Mouse (Mus musculus) myocyte (in vitro differentiated cells): ENCODE results near the gene Fam189b.

Source experiments
- CEBPB ChIP-seq: IDR thresholded peaks from 2 replicates; pipeline ENCODE4 v1.6.1; 2011; ENCODE audit warnings: mild to moderate bottlenecking, moderate library complexity; ENCODE audit not compliant: poor library complexity, insufficient read depth, severe bottlenecking
- E2F4 ChIP-seq: IDR thresholded peaks from one replicate; pipeline ENCODE4 v1.6.1; 2011; ENCODE audit warnings: mild to moderate bottlenecking, control low read depth, moderate library complexity; ENCODE audit not compliant: insufficient read depth
- MAX ChIP-seq: IDR thresholded peaks from one replicate; pipeline ENCODE4 v1.6.1; 2011; ENCODE audit warnings: low read depth, mild to moderate bottlenecking, control low read depth
- MYOG ChIP-seq, 3 experiments: IDR thresholded peaks; one replicate each; pipeline ENCODE4 v1.6.1; 2011; ENCODE audit warnings: control low read depth in 2 of 3, low read depth in 2 of 3, mild to moderate bottlenecking in 2 of 3; ENCODE audit not compliant: insufficient read length in 2 of 3, control insufficient read depth in 1 of 3, insufficient read depth in 1 of 3
- POLR2A ChIP-seq: IDR thresholded peaks from one replicate; pipeline ENCODE4 v1.6.1; 2011; ENCODE audit warnings: low read depth, mild to moderate bottlenecking, control low read depth, moderate library complexity; ENCODE audit not compliant: insufficient read length
- POLR2AphosphoS2 ChIP-seq: IDR thresholded peaks from one replicate; pipeline ENCODE4 v1.6.1; 2011; ENCODE audit warnings: low read depth, control low read depth; ENCODE audit not compliant: insufficient read length
- REST ChIP-seq: IDR thresholded peaks from one replicate; pipeline ENCODE4 v1.6.1; 2011; ENCODE audit warnings: mild to moderate bottlenecking, control low read depth, moderate library complexity; ENCODE audit not compliant: insufficient read depth, insufficient read length
- TCF12 ChIP-seq: IDR thresholded peaks from one replicate; pipeline ENCODE4 v1.6.1; 2011; ENCODE audit warnings: mild to moderate bottlenecking, control low read depth; ENCODE audit not compliant: poor library complexity, insufficient read depth, severe bottlenecking
- USF1 ChIP-seq: IDR thresholded peaks from one replicate; pipeline ENCODE4 v1.6.1; 2011; ENCODE audit warnings: low read depth, mild to moderate bottlenecking, control low read depth, moderate library complexity

GRCm38 (mm10) chr3:89135958-89136357 is 47.0 kb upstream of the Fam189b start, which contains the start of gene Pklr:
- no peak for TF ChIP-seq POLR2A
- TF ChIP-seq TCF12, result no peak
- no peak for TF ChIP-seq REST
- TF ChIP-seq MAX, result no peak
- TF ChIP-seq USF1, result no peak
- no peak for TF ChIP-seq CEBPB
- TF ChIP-seq MYOG (IDR thresholded peaks at IDR 0.05; ENCODE audit: control insufficient read depth in 1 of 3, insufficient read depth in 1 of 3, insufficient read length in 2 of 3, low read depth in 2 of 3), result no peak
- no peak for TF ChIP-seq E2F4
- no peak for TF ChIP-seq POLR2AphosphoS2
